Mouse (Mus musculus): ENCODE measurements around the gene Nans.

DNA sequence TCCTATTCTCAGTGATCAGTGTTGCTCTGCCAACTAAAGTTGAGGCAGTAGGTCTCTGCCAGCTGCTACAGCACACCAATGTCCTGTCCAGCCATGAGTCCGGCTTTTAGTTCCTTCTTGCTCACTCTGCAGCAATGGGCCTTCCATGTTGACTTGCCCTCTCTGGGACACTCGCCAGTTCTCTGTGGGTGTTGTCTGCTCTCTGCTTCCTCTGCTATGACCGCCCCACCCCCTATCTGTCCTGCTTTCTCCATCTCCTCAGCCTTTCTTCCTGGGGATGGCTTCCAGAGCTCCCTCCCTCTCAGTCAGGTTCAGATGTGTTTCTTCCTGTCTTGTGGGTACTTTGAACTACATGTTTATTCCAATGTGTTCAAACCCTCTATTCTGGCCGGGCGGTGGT, 1.7 kb upstream of the Nans start:
- no peak for TF ChIP-seq CTCF (IDR thresholded peaks at IDR 0.05; ENCODE audit: low read depth)
- no peak for TF ChIP-seq EP300 (IDR thresholded peaks at IDR 0.05; ENCODE audit: low read depth)
